Mouse (Mus musculus) layer of hippocampus, adult 9-10 months (tissue): ENCODE measurements around the gene Ell.

ENCODE experiments used
- DNase-seq: peaks from one replicate; pipeline ENCODE4 v3.0.0; 2022; ENCODE audit warnings: low spot score

The Ell gene

DNA sequence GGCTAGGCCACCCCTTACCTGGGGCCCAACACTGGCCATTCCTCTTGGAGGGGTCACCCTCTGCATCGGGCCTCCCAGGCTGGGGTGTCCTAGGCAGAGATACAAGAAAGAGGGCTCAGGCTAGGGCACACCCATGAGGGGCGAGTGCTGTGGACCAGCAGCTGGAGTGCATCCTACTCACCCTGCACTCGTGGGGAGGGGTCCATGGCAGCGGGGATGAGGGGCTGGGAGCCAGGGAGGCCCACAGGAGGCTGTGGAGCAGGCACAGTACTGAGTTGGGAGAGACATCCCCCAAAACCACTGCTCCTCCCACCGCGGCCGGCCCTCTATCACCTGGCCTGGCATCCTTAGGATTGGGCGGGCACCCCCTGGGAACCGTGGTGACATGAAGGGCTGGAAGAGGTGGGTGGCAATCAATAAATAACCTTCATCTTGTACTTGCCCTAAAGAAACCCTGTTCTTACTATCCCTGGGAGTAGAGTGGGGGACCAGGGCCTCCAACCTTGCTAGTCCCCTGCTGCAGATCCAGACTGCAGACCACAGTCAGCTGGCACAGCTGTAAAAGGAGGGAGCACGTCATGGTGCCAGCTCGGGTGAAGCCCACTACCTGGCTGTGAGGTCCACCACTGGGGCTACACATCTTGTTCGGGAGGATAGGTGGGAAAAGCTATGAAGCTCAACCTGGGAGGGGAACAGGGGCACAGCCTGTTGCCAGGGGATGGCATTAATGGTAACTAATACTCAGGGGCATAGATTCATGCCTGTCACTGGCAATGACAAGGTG, 60.4 kb downstream of the Ell start:
- DNase-seq: no peak

DNA sequence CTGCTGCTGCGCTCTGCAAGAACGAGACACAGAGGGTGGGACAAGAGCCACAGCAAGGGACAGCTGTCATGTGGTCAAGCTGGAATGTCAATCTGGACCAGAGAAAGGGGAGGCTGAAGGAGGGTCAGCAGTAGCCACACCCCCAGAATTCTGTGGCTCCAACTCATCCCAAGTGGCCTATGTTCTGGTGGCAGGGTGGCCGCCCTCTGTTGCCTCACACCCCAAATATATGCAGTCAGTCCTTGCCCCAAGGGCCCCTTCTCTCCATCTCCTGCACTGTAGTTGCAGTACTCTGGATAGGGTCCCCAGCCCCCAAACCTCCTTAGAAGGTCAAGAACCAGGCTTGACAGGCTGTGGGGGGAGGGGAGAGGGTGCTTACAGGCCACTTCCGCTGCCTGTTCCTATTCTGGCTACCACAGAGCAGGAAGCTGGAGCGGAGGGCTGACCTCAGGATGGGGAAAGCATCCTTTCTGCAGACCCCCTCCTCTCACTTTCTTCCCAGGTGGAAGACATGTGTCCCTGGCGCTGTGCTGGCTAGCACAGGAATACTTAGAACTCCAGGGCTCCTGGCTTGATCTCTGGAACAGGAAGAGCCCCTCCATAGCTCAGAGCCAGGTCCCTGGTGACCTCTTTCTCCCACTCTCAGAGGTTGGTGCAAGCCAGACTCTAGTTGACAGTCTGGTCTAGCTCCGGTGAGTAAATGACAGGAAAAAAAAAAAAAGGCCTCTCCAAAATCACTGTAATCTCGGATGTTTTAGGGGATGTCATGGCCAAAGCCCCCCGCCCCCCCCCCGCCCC, 61.4 kb downstream of the Ell start:
- DNase-seq: no peak

DNA sequence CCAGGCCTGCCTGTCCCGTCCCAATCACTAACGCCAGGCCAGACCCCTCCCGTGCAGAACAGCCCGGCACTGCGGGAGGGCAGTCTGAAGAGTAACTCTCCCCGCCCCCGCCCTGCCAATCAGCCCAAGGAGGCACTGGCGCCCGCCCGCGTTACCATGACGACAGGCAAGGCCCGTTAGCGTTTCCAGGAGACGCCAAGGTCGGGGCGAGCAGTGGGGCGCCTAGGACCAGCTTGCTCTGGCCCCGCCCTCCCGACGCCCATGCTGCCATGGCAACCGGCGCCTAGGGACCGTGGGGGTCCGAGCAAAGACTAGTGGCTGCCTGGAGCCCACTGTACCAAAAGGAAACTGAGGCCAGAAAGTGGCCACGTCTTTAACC, 62.0 kb downstream of the Ell start:
- DNase-seq: no peak

DNA sequence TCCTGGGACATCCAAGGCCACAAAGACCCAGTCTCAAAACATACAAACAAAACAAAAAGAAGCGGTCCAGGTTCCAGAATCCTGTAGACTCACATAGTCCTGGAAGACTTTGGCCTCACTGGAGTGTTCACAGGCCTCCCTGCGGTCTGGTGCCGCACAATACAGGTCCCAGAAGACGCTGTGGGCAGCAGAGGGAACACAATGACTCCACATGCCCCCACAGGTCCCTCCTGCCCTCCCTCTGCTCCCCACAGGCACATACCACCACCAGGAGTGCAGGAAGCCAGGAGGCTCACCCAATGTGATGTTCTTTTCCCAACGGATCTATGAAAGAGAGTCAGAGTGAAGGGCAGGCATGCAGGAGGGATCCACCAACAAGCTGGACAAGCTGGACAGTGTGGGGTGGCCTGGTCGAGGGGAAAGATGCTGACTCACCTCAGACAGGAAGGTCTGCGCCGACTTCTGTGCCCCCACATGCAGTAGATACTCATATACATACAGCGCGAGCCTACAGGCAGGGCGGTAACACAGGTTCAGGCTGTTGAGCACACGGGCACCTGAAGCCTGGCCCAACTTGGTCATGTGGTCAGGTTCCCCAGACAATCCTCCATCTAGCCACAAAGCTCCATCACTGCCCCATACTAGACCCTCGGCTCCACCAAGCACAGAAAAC, 63.0 kb downstream of the Ell start:
- no peak for DNase-seq

DNA sequence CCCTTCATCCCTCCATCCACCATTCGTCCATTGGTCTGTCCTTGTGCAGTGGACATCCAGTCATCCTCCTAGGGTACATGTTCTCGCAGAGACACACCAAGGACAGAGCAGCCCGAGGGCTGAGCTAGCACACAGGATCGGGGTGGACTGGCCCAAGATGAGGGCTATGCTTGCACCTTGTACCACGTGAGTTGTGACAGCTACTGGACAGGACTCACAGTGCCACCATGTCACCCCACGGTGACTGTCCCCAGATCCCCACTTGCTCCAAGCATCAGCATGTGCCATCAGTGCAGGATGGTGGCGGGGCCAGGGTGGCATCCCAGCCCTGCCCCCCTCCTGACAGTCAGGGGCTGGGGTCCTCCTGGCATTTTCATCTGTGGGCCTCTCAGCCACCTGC, 65.3 kb downstream of the Ell start:
- no peak for DNase-seq

DNA sequence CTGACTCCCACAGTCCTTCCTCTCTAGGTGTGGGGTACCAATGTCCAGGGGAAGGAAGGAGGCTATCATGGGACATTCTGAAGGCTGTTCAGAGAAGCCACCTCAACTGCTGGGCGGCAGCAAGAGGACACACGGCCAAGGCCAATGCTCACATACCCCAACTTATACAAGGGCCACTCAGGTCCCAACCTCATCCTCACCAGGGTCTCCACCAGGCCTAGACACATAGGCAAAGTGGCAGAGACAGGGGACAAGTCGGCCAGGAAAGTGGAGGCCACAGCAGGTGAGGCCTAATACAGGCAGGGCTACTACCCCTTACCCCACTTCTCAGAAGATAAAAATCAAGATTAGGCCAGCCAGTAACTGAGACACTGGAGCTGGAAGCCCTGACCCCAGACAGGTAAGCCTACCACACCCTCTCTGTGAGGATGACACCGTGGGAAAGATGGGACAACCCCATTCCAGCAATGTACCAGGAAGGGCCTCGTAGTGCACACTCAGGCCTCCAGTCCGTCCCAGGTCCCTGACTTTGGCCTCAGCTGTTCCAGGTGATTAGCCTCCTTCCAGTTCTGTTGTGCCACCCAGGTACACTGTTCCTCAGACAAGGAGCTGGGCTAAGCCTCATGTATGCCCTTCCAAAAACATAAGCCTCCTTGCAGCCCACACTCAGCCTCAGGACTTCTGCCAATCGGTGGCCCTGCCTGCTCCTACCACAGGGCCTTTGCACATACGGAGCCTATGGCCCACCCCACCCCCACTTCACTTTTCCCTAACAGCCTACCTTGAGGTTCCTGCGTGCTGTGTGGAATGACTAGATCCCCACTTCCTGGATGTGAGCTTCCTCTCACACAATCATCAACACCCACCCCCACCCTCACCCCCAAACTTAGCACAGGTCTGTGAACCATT, 66.9 kb downstream of the Ell start:
- DNase-seq: no peak

DNA sequence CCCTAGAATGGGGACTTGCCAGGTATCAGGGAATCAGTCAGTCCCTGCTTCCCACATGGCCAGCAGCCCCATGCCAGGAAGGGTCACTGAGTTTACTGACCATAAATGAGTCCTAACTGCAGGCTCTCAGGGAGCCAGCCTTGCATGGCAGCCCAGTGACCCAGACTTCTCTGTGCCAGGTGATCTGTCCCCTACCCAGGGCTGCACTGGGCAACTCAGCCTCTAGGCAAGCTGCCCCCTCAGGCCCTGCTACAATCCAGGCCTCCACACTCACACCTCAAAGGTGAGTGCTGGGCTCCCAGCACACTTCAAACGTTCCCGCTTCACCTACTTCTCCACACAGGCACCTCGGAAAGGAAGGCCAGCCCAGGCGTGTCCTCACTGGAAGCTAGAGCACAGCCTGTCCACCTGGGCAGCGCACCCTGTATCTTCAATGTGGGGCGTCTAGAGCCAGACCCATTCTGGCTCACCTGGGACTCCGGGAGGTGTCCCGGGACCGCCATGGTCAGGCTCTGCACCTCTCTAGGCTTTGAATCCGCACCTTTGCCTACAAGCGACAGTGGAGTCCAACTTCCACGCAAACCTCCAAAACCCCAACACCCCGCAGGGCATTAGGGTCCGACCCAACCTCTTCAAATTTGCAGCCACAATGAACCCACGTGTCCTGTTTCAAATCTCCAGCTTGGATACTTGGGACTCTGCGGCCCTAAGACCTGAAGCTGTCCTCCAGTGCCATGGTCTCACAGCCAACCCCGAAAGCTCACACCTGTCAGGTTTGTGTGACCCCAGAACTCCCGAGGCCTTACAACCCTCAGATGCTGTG, 67.7 kb downstream of the Ell start:
- DNase-seq: no peak

DNA sequence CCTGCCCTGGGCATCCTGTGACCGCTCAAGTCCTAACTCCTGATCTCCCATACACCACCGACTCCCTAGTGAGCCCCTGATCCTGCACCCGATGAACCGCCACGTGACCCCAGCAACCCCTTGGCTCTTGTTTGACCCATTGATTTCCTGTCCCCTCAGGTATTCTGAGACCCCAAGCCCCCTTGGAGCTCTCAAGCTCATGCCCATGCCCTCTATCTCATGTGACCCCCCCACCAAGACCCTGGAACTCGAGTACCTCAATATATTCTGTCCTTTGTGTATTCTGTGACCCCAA, 68.3 kb downstream of the Ell start:
- no peak for DNase-seq

DNA sequence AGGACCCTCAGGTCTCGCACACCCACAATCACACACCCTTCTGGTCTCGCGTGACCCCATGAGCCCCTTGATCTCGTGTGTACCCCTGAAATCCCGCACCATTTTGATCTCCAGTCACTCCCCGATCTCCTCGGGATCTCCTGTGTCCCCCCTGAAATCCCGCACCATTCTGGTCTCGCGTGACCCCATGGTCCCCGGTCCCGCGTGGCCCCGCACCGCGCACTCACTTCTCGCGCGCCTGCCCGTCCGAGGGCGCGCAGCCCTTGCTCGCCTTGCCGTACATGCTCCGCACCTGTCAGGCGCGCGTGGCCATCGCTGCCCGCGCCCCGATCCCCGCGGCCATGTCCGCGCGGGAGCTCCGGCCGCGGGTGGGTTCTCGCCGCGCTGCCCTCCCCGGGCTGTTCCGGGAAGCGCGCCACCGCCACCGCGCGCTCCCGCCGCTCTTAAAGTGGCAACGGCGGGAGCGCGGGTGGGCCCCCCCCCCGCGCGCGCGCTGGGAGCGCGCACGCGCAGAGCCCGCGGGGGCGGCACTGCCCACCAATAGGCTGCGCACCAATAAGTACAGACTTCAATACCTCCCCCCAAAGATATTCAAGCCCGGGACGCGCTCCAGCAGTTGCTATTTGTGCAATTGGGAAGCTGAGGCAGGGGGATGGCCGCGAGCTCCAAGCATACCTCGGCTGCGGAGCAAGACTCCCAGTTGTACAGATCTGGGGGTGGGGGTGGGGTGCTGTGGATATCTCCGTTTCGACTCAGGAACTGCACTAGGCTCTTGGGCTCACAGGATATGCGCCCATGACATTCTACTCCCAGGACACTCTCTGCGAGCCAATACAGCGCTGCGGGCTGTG, 68.9 kb downstream of the Ell start:
- DNase-seq: no peak

DNA sequence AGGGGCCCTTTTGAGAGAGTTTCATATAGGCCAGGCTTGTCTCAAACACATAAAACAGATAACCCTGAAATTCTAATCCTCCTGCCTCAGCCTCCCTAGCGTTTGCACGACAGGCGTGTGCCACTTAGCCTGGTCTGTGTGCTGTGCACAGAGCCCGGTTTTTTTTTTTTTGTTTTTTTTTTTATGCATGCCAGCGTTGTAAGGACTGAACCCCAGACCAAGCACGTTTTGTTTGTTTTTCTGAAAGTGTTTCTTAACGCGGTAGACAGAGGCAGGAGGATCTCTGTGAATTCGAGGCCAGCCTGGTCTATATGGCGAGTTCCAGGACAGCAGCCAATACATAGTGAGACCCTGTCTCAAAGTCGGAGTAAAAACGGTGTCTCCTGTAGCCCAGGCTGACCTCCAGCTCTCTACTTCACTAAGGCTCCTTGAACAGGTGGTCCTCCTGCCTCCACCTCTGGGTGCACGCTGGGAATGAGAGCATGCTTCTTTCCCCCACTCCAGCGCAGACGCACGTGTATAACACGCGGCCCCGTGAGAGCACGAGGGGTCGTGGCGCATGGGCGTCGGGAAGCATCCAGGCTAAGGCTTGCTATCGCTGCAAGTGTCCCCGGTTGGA, 69.6 kb downstream of the Ell start, which contains the start of gene Ssbp4:
Ssbp4 (minus strand) TSS at position 124 of the 619 bp plus-strand sequence.
- no peak for DNase-seq

DNA sequence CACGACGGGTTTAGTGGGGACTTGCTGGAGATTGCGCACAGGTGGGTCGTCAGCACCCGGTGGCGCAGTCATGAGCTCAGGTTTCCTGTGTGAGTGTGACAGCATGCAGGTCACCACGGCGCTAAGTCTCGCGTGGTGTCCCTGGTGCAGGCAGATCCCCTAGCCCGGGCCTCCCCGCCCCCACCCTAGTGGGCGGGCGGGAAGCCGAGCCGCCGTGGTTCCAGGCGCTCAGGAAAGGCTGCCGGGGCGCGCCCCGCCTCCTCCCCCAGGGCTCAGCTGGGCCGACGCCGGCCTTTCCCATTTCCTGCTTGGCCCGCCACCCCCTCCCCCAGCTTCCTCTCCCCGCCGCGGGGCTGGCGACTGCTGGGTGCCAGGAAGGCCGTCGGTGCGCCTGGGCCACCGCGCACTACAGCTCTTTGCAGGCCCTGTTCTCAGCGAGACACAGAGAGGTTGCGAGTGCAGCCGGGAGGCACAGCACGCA, 70.2 kb downstream of the Ell start:
- no peak for DNase-seq

DNA sequence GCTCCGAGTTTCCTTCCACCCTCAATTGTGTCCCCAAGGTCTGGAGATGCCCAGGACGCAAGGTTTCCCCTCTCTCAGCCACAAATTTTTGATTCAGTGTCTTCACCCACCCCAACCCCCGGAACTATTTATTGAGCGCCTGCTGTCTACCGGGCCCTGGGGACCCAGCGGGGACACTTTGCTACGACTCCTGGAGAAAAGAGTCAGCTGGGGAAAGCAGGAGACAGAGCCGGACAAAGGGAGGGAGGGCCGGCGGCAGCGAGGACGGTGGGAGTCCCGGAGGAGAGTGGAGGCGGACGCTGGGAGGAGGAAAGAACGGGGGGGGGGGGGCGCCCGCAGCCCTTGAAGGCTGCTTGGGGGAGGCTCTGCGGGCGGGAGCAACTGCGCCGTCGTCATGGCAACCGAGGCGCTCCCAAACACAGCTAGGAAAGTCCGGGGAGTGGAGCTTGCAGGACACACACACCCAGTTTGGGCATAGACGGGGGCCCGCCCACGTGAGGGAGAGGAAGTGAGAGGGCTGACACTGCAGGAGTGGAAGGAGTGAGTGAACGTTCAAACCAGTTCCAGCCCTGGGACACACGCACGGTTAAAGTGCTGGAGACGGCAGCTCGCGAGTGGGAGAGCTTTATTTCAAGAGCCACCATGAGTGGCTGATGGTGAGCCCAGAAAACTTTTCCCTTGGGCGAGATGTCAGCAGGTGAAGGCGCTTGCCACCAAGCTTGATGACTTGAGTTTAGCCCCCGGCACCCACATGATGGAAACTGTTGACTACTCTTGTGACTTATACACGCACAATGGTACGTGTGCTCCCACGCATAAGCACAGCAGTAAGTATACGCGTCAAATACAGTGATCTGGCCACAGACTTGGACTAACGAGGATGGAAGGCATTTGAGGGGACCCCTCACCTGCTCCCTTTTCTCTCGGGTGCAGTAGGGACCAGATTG, 70.9 kb downstream of the Ell start:
- no peak for DNase-seq

DNA sequence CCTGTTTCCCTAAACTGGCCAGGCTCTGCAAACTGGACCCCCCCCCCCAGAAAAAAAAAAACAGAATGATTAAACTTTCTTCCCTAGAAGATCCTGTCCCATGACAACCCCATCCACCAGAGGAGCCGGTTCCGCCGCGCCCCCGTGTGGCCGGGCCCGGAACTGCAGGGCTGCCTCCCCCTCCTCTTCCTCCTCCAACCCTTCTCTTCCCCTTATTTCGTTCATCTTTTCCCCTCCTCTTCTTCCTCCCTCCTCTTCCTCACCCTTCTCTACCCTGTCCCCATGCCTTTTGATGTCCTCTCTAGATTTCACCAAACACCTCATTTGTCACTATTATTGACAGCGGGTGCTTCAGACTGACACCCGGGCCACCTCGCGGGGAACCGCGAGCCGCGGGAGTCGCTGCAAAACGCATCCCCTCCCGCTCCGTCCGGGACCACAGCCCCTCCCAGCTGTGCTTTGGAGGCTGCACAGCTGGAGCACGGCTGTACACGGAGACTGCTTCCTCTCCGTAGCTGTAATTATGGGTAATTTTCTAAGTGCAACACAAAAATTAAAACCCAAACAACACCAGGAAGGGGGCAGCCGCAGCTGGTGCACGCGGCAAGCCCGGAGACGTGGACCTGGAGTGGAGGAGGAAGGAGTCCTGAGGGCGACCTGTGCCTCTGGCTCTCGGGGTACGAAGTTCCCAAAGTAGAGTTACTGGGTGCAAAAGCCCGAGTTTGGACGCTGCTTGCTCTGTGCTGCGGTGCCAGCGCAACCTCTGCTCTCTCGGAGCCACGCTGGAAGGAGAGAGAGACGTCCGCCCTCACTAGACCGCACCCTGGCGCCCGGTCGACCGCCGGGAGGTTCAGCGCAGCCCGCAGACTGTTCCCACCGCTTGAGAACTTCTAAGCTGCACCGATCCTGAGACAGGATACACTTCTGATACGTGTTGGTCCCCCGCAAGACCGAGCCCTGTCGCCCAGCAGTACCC, 71.8 kb downstream of the Ell start:
- DNase-seq: no peak

DNA sequence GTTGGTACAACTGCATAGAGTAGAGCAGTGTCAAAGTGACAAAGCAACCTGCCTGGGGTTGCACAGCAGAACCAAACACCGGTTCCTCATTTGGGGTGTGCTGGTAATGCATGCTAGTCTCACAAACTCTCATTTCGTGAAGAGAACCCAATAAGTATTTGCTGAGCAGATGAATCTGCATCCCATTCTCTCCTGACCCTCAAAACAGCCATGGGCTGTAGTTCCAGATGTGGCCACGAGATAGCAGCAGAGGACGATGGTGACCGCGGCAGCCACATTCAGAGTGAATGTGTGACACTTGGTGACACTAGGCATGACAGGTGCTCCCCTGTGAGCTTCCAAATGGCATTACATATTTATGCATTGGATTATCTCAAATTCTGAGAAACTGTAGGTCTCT, 72.6 kb downstream of the Ell start:
- no peak for DNase-seq

DNA sequence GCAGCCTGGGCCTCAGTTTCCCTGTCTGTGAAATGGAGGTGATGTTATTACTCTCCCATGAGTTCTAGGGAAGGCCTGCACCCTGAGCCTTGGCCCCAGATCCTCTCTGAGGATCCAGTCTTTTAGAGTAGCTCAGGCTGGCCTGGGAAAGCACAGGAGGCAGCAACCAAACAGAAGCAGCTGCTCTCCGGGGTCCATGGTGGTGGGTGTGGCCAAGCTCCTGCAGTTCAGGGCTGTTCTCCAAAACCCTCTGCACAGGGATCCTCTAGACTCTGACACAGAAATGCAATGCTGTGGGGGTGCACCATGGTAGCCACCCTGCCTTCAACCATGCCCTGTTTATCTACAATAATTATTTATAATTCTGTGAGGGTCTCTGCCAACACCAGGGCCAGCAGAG, 74.5 kb downstream of the Ell start:
- DNase-seq: no peak

DNA sequence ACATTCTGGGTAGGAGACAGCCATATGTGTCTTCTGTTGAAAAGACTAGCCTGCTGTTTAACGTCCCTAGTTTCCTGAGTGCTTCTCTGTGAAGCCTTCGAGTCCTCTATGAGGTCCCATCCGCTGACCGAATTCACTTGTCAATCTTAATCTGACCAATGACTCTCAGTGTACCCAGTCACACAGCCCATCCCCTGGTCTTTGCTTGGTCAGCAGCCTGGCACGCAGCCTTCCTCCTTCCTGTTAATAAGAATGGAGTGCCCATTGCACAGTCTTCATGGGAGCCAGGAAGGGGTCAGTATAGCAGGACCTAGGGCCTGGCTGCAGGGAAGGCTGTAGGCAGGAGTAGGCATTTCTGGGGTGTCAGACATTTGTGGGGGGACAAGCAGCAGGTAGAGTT, 75.2 kb downstream of the Ell start:
- no peak for DNase-seq

DNA sequence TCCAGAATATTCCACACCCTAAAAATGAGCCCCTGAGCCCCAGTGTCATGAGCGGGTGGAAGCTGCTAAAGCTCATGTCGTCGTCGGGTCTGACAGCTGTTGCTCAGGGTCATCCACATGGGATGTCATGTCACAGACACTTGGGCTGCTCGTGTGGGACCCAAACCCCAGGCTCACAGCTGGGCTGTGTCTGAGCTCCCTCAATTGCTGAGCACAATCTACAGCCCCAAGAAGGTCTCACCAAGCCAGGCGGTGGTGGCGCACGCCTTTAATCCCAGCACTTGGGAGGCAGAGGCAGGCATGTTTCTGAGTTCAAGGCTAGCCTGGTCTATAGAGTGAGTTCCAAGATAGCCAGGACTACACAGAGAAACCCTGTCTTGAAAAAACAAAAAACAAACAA, 76.0 kb downstream of the Ell start:
- no peak for DNase-seq
